ENCODE assay signal across 9 mouse cellular contexts in the genomic region with DNA sequence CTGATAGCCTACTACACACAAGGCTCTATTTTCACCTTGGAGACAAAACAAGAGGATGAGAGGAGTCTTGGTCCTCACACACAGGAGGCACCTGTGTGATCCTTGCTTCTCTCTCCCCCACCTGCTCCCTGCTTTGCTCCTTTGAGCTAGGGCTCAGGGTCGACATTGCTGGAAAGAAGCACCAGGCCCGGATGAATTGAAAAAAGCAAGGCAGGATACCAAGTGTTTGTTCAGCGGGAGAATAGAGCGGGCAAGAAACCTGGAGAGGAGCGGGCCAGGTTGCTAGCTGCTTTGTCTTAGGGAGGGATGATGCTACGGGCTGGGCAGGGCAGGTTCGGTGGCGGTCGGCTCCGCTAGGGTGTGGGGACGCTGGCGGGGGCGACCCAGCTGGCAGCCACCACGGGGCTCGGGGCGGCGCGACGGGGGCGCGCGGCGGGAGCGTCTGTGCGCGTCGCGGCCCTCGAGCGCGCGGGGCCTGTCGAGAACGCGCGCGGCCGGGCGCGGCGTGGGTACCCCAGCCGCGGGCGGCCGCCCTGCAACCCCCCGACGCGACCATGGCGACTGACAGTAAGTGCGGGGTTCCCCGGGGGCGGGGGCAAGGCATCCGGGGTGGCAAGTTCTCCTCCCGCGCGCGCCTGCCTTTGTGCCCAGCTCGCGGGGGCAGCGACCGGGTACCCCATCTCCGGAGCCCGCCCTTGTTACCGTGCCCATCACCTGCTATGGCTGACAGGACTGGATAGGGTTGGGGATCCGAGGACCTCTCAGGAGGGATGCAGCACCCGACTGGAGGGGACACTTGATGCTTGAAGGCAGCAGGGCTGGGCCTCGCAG. TPM values are rescaled to one million over a fixed set of nuclear protein-coding genes. Genes with fewer than 3 reads are reported as not detected.
A peak's percentile ranks its signal among the peaks of the same experiment; 100 is the strongest.
DNase-seq lines count a peak whose midpoint lies in the region; ATAC-seq and TF ChIP-seq lines count a peak whose summit lies in the region.
"Had no signal": no experiment of that assay in that cellular context is flagged by ENCODE, and none has a peak within 500 bp of the region (broad histone marks: within the 10 kb centered on the region; RNA-seq: fewer than 3 reads in every experiment).

Gene Syt16, plus strand, starts transcription at position 365 of the 831 bp plus-strand sequence.

- 0 out of 2 replicates have a peak, but pooled peaks have one; percentile 46 for ATAC-seq in kidney, embryonic 15.5 days (replicated peaks; ENCODE audit: low FRiP score)
- ATAC-seq in common myeloid progenitor, adult 5-6 weeks (replicated peaks; ENCODE audit: low read depth, poor library complexity, severe bottlenecking), result peak; percentile 45; the same call in 1 of the 2 replicates
- ATAC-seq in hindbrain, embryonic 11.5 days (ENCODE audit: low FRiP score), result peak; percentile 71
- peak; percentile 75; the same call in 1 of the 2 replicates for ATAC-seq in limb, embryonic 12.5 days (ENCODE audit: insufficient number of reproducible peaks, insufficient read depth, low FRiP score, low TSS enrichment, low read depth)
- ATAC-seq in megakaryocyte-erythroid progenitor cell, adult 5-6 weeks (replicated peaks; ENCODE audit: low FRiP score, low TSS enrichment, poor library complexity, severe bottlenecking), result no peak
- ATAC-seq: Patski had no signal

- H3K4me3 ChIP-seq in kidney, embryonic 15.5 days (replicated peaks), result peak within 1 kb of the TSS; percentile 52
- H3K4me3 ChIP-seq in hindbrain, embryonic 11.5 days (ENCODE audit: low read depth, low read length), result peak within 1 kb of the TSS; percentile 52
- H3K4me3 ChIP-seq in limb, embryonic 12.5 days (replicated peaks), result peak within 1 kb of the TSS; percentile 63
- H3K4me3 ChIP-seq in lung, adult 2 months (replicated peaks; ENCODE audit: extremely low read depth, low read depth, low read length), result no peak within 1 kb of the TSS

- no peak for TF ChIP-seq CTCF in lung, adult 2 months (IDR thresholded peaks at IDR 0.05; ENCODE audit: insufficient read depth, low read length)

- H3K4me1 ChIP-seq in kidney, embryonic 15.5 days, result peaks cover 11% of the 10 kb centered on the region
- peaks cover 2% of the 10 kb centered on the region; the same call in 1 of the 2 replicates for H3K4me1 ChIP-seq in hindbrain, embryonic 11.5 days (replicated peaks; ENCODE audit: control insufficient read depth, insufficient read depth, low read length)
- peaks cover 5% of the 10 kb centered on the region for H3K4me1 ChIP-seq in limb, embryonic 12.5 days (replicated peaks)
- no peaks in the 10 kb centered on the region for H3K4me1 ChIP-seq in lung, adult 2 months (ENCODE audit: control insufficient read depth, insufficient read depth, low read length)

- TF ChIP-seq POLR2A in lung, adult 2 months (IDR thresholded peaks at IDR 0.05; ENCODE audit: borderline replicate concordance, extremely low read depth, low read depth, low read length), result no peak

- DNase-seq in kidney, postnatal 10 days, result no peak
- peak; percentile 45 for DNase-seq in hindbrain, embryonic 11.5 days (ENCODE audit: low spot score)
- DNase-seq in right cerebral cortex, adult 2 months (ENCODE audit: low spot score in 2 of 2), result peak; percentile 57 to 67
- DNase-seq in lung, adult 2 months, result no peak

- H3K4me2 ChIP-seq in kidney, embryonic 15.5 days, result peak within 1 kb of the TSS; percentile 85
- H3K4me2 ChIP-seq in hindbrain, embryonic 11.5 days (replicated peaks; ENCODE audit: low read depth, low read length), result peak within 1 kb of the TSS; percentile 91
- peak within 1 kb of the TSS; percentile 86 for H3K4me2 ChIP-seq in limb, embryonic 12.5 days

- H3K9ac ChIP-seq in kidney, embryonic 15.5 days, result peak within 1 kb of the TSS; percentile 50
- peak within 1 kb of the TSS; percentile 67 for H3K9ac ChIP-seq in hindbrain, embryonic 11.5 days (ENCODE audit: low read depth, low read length)
- peak within 1 kb of the TSS; percentile 77 for H3K9ac ChIP-seq in limb, embryonic 12.5 days (replicated peaks)

- no peak within 1 kb of the TSS for H3K27ac ChIP-seq in kidney, embryonic 15.5 days
- H3K27ac ChIP-seq in hindbrain, embryonic 11.5 days (ENCODE audit: low read depth, low read length), result no peak within 1 kb of the TSS
- H3K27ac ChIP-seq in limb, embryonic 12.5 days, result no peak within 1 kb of the TSS

- H3K36me3 ChIP-seq in kidney, embryonic 15.5 days, result no peaks in the 10 kb centered on the region
- no peaks in the 10 kb centered on the region for H3K36me3 ChIP-seq in hindbrain, embryonic 11.5 days (ENCODE audit: control insufficient read depth, insufficient read depth, low read length)
- H3K36me3 ChIP-seq in limb, embryonic 12.5 days, result no peaks in the 10 kb centered on the region

- peaks cover 36% of the 10 kb centered on the region for H3K27me3 ChIP-seq in kidney, embryonic 15.5 days
- H3K27me3 ChIP-seq in hindbrain, embryonic 11.5 days (ENCODE audit: control insufficient read depth, insufficient read depth, low read length), result peaks cover 9% of the 10 kb centered on the region; the same call in 1 of the 2 replicates
- H3K27me3 ChIP-seq in limb, embryonic 12.5 days, result peaks cover 45% of the 10 kb centered on the region

- WGBS in kidney, embryonic 15.5 days, result 1% methylated on average over 58 of the region's 67 CpGs
- WGBS in hindbrain, embryonic 11.5 days, result under 1% methylated on average over 29 of the region's 67 CpGs
- WGBS in limb, embryonic 12.5 days, result under 1% methylated on average over 58 of the region's 67 CpGs
- WGBS in lung, adult 2 months, result 2% methylated on average over 61 of the region's 67 CpGs

- no peaks in the 10 kb centered on the region for H3K9me3 ChIP-seq in kidney, embryonic 15.5 days (replicated peaks)
- no peaks in the 10 kb centered on the region for H3K9me3 ChIP-seq in hindbrain, embryonic 11.5 days (ENCODE audit: control insufficient read depth, low read length)
- no peaks in the 10 kb centered on the region for H3K9me3 ChIP-seq in limb, embryonic 12.5 days

RNA-seq across cellular contexts. Expression of gene Syt16, which starts in this region (rescaled TPM):
- 0.73 and 0.84 TPM in 2 replicates for polyA plus RNA-seq in kidney, embryonic 15.5 days (2015; fragmentation: Nextera tagmentation; extraction: Ambion mirVana)
- total RNA-seq in common myeloid progenitor, adult 5-6 weeks (2017), result not detected in 2 replicates
- polyA plus RNA-seq in hindbrain, embryonic 11.5 days (2014; fragmentation: Nextera tagmentation; extraction: Ambion mirVana), result 5.4 and 5.5 TPM in 2 replicates
- 5.0 and 5.7 TPM in 2 replicates for polyA plus RNA-seq in limb, embryonic 12.5 days (2016; fragmentation: Nextera tagmentation; extraction: Ambion mirVana)
- not detected in 2 replicates for total RNA-seq in megakaryocyte-erythroid progenitor cell, adult 5-6 weeks (2014; fragmentation: Nextera tagmentation)
- total RNA-seq in megakaryocyte-erythroid progenitor cell, adult 5-6 weeks (2017), result not detected in 2 replicates
- polyA plus RNA-seq in lung, adult 2 months (2012; rRNA removed), result not detected in 2 replicates
- polyA plus RNA-seq: Patski had no signal

Comparison
In these comparisons a context has a peak if more than half of its experiments do, and no peak if none do; other contexts are left out.
1. Peak in ATAC-seq, H3K4me3 ChIP-seq, H3K9ac ChIP-seq and H3K4me2 ChIP-seq in kidney, embryonic 15.5 days; RNA of the gene not detected or under 1 TPM.
2. Peak in ATAC-seq in common myeloid progenitor, adult 5-6 weeks; RNA of the gene not detected or under 1 TPM.
3. DNase-seq: peak in hindbrain, embryonic 11.5 days (single experiment) and right cerebral cortex, adult 2 months (2 of 2); none in kidney, postnatal 10 days (single experiment) and lung, adult 2 months (single experiment).
4. Peak in every context shown above with its lines, with median percentiles within 50 percentile points of each other: H3K4me2 ChIP-seq and H3K9ac ChIP-seq.